Mouse (Mus musculus): ENCODE measurements at regions not wholly inside any gene's neighbourhood (a gene's known extent, or its start where the extent isn't known, plus 50 kb on each side); places are given as distances from the start of the nearest gene placed in this dataset.

DNA sequence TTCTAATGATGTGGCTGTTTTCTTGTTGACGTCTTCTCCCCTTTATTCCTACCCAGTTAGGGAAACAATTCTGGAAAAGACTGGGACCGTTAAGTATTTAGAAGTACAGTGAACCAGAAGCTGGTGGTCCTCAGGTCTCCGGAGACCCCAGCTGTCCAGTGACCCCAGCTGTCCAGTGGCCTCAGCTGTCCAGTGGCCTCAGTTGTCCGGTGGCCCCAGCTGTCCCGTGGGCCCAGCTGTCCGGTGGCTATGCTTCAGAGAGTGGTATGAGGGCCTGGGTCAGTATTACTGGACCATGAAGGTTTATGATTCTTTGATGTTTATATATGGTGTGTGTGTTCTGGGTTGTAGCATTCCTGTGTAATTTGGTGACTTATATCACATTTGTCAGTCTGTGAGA is 186.6 kb downstream of the Zfp326 start:
- in situ Hi-C loops (cut with MboI, MseI) = loop anchor here (10.0 kb wide), 1 partner anchor 1082 kb away; no protein-coding TSS in a partner anchor

GRCm38 (mm10) chr5:106056631-106057030 is 180.3 kb downstream of the Zfp326 start:
- in situ Hi-C loops (cut with MboI, MseI) = no loop called here

- in situ Hi-C loops (cut with MboI, MseI) = no loop called here
Observed at GRCm38 (mm10) chr5:106055221-106055620, 178.9 kb downstream of the Zfp326 start.

- in situ Hi-C loops (cut with MboI, MseI) = no loop called here
Observed at GRCm38 (mm10) chr5:106051026-106051425, 174.7 kb downstream of the Zfp326 start.

DNA sequence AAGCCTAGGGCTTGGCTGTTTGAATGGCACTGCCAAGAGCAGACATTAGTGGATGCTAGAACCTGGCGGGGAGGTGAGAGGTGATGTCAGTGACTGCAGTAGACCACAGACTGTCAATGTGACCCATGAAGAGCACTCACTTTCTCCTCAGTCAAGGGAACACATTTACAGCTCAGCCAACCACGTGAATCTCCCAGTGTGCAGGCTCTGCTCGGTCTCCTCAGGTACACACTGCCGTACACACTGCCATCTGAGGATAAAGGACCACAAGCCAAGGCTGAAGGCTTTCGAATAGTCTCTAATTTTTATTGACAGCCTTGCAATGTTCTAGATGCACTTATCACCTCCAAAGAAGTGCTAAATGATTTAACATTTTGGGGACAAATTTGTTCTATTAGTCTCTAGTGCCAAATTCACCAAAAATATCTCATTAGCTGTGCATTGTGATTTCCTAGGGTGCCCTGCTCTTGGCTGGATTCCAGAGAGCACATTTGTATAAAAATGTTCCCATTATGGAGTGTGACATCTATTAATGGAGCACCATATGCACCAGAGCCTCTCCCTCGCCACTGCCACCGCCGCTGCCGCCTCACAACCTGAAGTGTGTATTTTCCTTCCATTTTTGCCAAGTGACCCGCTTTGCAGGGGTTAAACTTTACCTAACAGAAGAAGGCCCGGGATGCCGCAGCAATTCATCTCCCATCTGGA is 168.7 kb downstream of the Zfp326 start:
- in situ Hi-C loops (cut with MboI, MseI) = no loop called here

DNA sequence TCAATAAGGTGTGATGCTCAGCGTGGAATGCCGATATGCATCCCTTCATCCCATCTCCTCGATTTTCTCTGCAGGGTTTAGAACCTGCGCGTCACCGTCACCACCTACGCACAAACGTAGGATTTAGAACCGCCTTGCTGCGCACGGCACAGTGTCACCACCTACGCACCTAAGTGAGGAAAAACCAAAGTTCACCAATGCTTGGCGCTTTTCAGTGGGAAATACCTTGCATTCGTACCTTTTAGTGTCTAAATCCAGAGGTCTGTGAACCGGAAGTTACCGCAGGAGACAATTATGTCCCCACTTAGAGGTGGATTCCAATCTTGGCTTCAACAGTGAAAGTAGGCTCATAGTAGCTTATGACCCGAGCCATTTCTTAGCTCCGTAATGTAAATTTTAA is 162.0 kb downstream of the Zfp326 start:
- in situ Hi-C loops (cut with MboI, MseI) = no loop called here

DNA sequence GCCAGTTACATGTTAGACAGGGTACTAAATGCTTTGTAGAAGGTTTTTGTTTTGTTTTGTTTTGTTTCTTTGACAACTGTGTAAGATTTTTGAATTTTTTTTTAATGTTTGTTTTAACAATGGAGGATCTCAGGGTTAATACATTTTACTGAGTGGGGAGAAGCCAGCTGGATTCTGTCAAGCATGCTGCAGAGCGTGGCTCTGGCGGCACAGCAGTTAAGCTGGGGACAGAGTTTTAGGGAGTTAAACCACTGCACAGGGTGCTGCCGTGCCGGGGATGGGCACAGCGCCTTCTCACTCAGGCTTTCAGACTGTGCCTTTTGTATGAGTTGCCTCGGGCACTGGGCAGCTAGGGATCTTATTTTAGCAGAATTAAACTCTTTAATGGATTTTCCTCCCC is 159.8 kb downstream of the Zfp326 start:
- in situ Hi-C loops (cut with MboI, MseI) = no loop called here

- in situ Hi-C loops (cut with MboI, MseI) = no loop called here
Observed at GRCm38 (mm10) chr5:106032956-106033355, 156.6 kb downstream of the Zfp326 start.

DNA sequence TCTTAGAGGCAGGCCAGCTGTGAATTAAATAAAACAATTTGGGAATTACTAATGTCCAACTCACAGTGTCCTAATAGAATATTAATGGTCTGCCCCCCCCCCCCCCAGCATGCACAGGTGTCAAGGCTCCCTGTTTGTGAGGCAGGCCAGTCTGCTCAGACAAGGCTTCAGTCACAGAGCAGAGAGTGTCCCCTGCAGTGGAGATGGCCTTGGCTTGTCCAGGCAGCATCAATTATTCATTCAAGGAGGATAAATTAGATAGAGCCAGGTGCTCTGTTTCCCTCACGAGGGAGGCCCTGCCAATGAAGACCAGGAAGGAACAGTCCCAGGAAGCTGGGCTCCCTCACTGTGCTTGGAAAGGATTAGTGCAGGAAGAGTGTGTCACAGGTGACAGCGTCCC is 150.5 kb downstream of the Zfp326 start:
- in situ Hi-C loops (cut with MboI, MseI) = no loop called here

DNA sequence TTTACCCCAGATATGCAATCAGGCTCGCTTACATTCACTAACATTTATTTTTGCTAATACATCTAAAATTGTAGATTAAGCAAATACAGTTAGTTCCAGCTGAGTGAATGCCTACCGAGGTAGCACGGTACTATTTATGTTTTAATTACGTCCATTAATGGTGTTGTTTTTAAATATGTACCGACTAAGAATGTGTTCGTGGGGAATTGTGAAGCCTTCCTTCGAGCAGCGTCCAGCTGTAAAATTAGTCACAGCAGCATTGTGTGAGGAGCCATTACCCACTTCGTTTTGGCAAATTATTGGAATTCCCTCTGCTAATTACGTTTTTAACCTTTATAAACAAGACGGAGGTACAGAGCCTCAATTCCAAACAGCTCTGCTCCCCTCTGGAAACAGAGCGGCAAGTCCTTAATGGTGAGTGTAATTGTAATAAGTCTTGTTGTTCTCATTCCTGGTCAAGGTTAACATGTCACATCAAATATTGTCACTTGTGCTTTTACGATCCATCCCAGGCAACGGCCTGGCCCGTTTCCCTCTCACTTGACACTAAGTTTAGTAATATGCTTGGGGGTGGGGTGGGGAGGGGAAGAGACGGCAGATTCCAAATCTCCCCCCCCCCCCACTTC is 128.0 kb downstream of the Zfp326 start:
- in situ Hi-C loops (cut with MboI, MseI) = no loop called here

DNA sequence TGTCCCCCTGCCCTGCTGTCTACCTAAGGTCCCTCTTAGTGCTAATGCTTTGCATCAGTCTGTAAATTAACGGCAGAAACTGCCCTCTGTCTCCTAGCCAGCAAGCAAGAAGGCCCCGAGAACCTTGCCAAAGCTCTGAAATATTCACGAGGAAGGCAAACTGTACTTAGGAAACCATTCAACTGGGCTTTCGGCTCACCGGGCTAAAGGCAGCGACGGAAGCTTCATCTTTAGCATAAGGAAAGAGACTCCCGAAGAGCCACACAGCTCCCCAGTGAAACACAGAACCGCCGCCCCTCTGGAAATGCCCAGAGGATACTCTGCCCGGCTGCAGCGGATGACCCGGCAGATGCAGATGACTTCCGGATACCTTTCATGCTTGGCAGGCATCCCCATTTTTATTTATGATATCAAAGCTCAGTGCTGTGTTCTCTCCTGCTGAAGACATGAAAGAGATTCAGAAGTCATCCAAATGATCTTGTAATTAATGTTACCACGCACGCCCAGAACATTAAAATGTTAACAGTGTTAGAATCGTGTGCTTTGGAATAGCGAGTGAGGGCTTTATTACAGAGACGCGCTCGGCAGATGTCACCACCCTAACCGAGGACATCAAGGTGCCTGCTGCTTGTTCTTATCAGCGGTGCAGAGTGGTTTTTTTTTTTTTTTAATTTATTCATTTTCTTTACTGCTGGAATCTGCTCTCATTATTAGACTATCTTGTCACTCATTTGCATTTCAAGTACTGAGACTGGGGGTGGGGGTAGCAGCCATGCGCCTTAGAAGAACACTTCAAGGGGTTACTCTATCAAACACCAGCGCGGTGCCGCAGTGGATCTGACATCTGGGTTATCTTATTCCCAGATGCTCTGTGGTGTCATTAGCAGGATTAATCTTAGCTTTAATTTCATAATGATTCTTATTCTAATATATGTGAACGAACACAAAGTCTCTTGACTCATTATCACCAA is 127.2 kb downstream of the Zfp326 start:
- in situ Hi-C loops (cut with MboI, MseI) = no loop called here

GRCm38 (mm10) chr5:106002330-106002729 is 126.0 kb downstream of the Zfp326 start:
- in situ Hi-C loops (cut with MboI, MseI) = no loop called here

GRCm38 (mm10) chr5:105994218-105994617 is 117.9 kb downstream of the Zfp326 start:
- in situ Hi-C loops (cut with MboI, MseI) = no loop called here

- in situ Hi-C loops (cut with MboI, MseI) = no loop called here
Observed at GRCm38 (mm10) chr5:105993066-105993760, 116.8 kb downstream of the Zfp326 start.

DNA sequence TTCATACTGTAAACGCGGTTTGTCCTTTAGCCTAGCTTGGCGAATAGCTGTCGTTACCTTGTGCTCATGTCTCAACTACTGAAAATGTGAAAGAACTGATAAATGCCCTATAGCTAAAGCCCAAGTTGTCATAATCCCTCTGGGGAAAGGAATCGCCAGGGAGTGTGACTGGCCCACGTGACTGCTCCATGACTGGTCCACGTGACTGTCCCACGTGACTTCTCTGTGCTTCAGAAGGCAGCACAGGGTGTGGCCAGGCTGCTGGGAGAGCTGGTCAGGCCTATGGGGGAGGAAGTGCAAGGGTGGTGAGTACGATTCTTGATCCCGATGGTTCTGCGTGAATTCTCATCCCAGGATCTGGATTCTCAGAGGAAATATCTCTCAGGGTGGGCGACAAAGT is 114.4 kb downstream of the Zfp326 start:
- in situ Hi-C loops (cut with MboI, MseI) = no loop called here

DNA sequence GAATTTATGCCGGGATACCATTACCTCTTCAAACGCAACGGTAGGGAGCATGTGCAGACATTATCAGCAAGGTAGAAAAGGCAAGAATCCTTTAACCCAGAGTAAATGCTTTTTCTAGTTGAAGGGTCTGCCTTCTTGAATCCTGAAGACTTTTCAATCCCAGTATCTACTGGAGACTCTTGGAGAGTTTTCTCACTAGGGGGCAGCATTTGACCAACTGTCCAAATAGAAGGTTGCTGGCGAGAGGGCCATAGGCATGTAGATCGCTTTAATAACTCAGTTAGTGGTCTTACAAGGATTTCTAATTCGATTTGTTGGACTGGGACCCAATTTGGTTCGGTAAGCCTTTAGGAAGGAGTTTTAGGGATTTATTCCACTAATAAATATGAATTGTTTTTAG is 110.0 kb downstream of the Zfp326 start:
- in situ Hi-C loops (cut with MboI, MseI) = no loop called here

DNA sequence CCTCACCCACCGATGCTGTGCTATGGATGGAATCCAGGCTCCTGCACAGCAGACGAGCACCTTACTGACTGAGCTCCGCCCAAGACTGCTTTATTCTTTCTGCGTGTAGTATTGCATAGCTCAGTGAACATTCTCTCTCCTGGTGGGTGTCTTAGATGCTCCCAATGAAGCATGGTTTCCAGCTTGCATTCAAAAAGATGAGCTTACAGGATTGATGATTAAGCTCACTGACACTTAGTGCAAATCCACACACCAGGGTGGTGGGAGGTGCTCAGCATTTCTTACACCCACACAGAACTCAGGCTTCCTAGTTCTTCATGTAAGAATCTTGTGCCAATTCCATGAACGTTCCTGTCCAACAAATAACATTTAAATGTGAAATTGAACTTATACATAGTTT is 106.8 kb downstream of the Zfp326 start:
- in situ Hi-C loops (cut with MboI, MseI) = no loop called here

DNA sequence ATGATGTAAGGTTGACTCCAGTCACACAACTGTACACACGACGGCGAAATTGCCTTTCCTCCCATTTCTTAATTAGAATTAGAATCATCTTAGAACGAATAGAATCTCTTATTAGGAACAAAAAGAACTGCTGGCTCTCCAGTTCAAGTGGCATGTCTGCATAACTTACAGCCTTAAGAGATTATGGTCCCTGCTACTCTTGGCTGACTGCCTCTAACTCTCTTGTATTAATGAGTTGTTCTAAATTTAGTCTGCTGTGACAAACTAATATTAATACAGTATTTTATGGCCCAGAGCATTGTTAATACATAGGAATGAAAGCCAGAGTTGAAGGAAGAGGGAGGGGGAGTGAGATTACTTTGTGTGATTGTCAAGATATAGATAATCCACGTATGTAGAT is 100.4 kb downstream of the Zfp326 start:
- in situ Hi-C loops (cut with MboI, MseI) = loop anchor here (10.0 kb wide), 1 partner anchor 968 kb away; no protein-coding TSS in a partner anchor

- in situ Hi-C loops (cut with MboI, MseI) = loop anchor here (10.0 kb wide), 1 partner anchor 969 kb away; no protein-coding TSS in a partner anchor
Observed at GRCm38 (mm10) chr5:105976076-105976475, 99.7 kb downstream of the Zfp326 start.

- in situ Hi-C loops (cut with MboI, MseI) = loop anchor here (10.0 kb wide), 1 partner anchor 969 kb away; no protein-coding TSS in a partner anchor
Observed at GRCm38 (mm10) chr5:105975275-105976011, 99.1 kb downstream of the Zfp326 start.
